Mouse (Mus musculus) erythroblast, embryonic 14.5 days (primary cell): ENCODE measurements around the gene Ascc2. TPM values are rescaled to one million over a fixed set of nuclear protein-coding genes. Genes with fewer than 3 reads are reported as not detected.
"Not testable (repeated sequence)": the region's sequence is repeated elsewhere in the genome, so short reads cannot be mapped to it uniquely, and the experiment has no call there.

ENCODE experiments used
- H3K27me3 ChIP-seq: 2 replicates; pipeline ENCODE4 v1.6.1; 2012; ENCODE audit warnings: inconsistent platforms; ENCODE audit not compliant: control insufficient read depth
- H3K36me3 ChIP-seq: 2 replicates; pipeline ENCODE4 v1.6.1; 2012; ENCODE audit warnings: mild to moderate bottlenecking, inconsistent platforms; ENCODE audit not compliant: control insufficient read depth
- H3K4me1 ChIP-seq: 2 replicates; pipeline ENCODE4 v1.6.1; 2012; ENCODE audit warnings: inconsistent platforms; ENCODE audit not compliant: control insufficient read depth
- H3K4me3 ChIP-seq: replicated peaks from 2 replicates; pipeline ENCODE3; 2012; ENCODE audit warnings: moderate library complexity, mild to moderate bottlenecking, inconsistent platforms
- H3K9me3 ChIP-seq: 2 replicates; pipeline ENCODE4 v1.6.1; 2012; ENCODE audit warnings: low read length, inconsistent platforms, mixed read lengths; ENCODE audit not compliant: control insufficient read depth
- GATA1 ChIP-seq: IDR thresholded peaks from 2 replicates; pipeline ENCODE4 v1.6.1; 2012; ENCODE audit warnings: low read length, inconsistent platforms, mixed read lengths
- TAL1 ChIP-seq: IDR thresholded peaks from 3 replicates; pipeline ENCODE4 v1.6.1; 2012; ENCODE audit warnings: low read length, inconsistent platforms, mixed read lengths
- polyA plus RNA-seq: library from polyadenylated mRNA; stranded (reverse); fragments of >175 nt; gene quantifications from 2 replicates; pipeline ENCODE4 v1.2.3, GENCODE M21; 2012

Gene Ascc2
- polyA plus RNA-seq, 1 experiment: 5.3 TPM

DNA sequence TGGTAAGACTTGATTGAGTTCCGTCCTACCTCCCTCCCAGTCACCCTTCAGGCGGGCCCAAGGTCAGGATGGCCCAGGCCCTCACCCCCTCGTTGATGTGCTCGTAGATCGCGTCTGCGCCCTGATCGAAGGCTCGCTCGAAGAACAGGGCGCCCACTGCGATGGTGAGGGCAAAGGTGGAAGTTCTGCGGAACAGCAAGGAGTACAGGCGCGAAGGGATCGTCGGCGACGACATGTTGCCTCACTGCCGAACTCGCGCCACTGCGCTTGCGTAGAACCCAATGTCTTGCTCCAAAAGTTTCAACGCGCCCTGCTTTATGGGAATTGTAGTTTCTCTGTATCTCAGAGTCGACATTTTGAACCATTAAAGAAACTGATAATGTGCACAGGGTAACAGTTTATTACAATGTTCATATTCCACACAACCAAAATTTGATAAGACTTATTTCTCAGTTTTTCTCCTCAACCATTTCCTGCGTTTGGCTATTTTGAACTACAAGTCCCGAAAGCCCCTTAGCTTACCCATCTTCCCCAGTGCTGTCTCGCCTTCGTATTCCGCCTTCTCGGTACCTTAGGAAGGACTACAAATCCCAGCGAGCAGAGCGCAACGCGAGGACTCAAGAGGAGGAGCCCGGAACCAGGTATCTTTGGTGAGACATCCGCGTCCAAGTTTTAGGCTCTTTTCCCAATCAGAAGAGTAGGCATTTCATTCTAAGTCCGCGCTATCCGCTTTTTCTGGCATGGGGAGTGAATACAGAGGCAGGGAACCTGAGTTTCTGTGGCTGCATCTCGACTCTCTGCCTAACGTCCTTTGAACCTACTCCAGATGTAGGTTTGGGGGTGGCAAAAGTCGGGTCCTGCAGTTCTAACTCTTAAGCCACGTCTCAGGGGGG is 66.8 kb downstream of the Ascc2 start, which contains the start of the genes Uqcr10 and Zmat5:
Uqcr10 (minus strand) TSS at position 271 of the 893 bp plus-strand sequence.
Zmat5 (plus strand) TSS at position 607 of the 893 bp plus-strand sequence.
- Histone ChIP-seq H3K27me3 (no peaks in the 10 kb centered on the region), H3K4me1 (peaks cover 26% of the 10 kb centered on the region), H3K4me3 (peak within 1 kb of the TSS; percentile 68), H3K36me3 (peaks cover 32% of the 10 kb centered on the region), H3K9me3 (no peaks in the 10 kb centered on the region)
- no peak for TF ChIP-seq TAL1
- no peak for TF ChIP-seq GATA1

DNA sequence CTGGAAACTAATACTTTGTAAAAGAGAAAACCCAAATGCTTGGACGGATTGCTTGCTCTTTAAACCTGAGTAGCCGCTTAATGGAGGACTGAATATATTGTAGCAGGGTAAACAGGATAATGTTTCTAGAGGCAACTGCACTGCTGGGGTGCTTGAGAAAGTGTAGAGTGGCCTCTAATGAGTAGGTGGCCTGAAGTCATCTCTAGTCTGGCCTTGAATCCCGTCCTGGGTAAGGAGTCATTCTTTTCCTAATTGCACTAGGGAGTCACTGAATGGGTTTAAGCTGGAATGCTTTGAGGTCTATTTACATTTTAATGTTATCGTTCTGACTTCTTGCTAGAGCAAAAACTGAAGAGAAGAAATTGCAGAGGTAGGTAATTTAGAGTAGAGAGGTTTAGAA is 67.6 kb downstream of the Ascc2 start:
- peaks cover 26% of the 10 kb centered on the region for H3K36me3 ChIP-seq
- TF ChIP-seq TAL1: no peak
- no peak for TF ChIP-seq GATA1
- H3K9me3 ChIP-seq: no peaks in the 10 kb centered on the region
- H3K4me1 ChIP-seq: peaks cover 26% of the 10 kb centered on the region
- H3K4me3 ChIP-seq: peak overlapping the region; percentile 68
- no peaks in the 10 kb centered on the region for H3K27me3 ChIP-seq

DNA sequence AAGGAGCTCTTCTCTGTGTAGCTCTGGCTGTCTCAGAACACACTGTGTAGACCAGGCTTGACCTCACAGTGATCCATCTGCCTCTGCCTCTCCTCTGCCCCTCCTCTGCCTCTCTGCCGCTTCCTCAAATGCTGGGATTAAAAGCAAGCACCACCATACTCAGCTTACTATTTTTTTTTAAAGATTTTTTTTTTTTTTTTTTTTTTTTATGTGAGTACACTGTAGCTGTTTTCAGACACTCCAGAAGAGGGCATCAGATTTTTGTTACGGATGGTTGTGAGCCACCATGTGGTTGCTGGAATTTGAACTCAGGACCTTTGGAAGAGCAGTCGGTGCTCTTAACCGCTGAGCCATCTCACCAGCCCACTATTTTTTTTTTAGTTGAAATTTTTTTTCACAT is 72.6 kb downstream of the Ascc2 start:
- not testable (repeated sequence) for H3K27me3 ChIP-seq, H3K36me3 ChIP-seq, H3K4me3 ChIP-seq, H3K4me1 ChIP-seq, H3K9me3 ChIP-seq

DNA sequence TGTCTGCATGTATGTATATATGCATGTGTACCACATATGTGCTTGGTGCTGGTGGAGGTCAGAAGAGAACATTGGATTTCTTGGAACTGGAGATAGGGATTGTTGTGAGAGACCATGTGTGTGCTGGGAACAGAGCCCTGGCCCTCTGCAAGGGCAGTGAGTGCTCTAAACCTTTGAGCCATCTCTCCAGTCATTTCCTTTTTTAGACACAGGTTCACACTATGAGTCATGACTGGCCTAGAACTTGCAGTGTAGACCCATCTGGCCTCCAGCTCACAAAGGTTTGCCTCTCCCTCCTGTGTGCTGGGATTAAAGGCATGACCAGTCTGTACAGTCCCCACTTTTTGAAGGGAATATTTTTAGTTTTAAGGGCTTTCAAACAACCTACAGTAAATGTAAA is 75.3 kb downstream of the Ascc2 start:
- H3K4me1 ChIP-seq: no peaks in the 10 kb centered on the region
- H3K4me3 ChIP-seq: no peak overlapping the region
- H3K27me3 ChIP-seq: no peaks in the 10 kb centered on the region
- no peaks in the 10 kb centered on the region for H3K9me3 ChIP-seq
- no peaks in the 10 kb centered on the region for H3K36me3 ChIP-seq
- TF ChIP-seq TAL1 (no peak), GATA1 (no peak)

DNA sequence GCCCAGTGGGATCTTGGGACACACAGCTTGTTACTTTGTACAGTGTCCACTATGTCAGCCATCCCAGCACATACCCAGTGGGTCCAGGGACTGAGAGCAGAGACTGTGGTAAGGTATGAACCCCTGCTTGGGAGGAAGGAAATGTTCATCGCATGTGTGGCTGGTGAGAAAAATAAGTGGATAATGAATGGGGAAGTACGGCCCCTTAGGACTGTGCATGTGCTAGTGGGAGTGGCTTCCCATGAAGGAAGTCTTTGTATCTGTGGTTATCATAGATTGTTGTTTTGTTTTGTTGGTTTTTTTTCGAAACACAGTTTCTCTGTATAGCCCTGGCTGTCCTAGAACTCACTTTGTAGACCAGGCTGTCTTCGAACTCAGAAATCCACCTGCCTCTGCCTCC is 77.2 kb downstream of the Ascc2 start:
- H3K9me3 ChIP-seq: no peaks in the 10 kb centered on the region
- H3K27me3 ChIP-seq: no peaks in the 10 kb centered on the region
- no peak for TF ChIP-seq TAL1
- no peak for TF ChIP-seq GATA1
- H3K4me3 ChIP-seq: no peak overlapping the region
- no peaks in the 10 kb centered on the region for H3K36me3 ChIP-seq
- H3K4me1 ChIP-seq: no peaks in the 10 kb centered on the region

DNA sequence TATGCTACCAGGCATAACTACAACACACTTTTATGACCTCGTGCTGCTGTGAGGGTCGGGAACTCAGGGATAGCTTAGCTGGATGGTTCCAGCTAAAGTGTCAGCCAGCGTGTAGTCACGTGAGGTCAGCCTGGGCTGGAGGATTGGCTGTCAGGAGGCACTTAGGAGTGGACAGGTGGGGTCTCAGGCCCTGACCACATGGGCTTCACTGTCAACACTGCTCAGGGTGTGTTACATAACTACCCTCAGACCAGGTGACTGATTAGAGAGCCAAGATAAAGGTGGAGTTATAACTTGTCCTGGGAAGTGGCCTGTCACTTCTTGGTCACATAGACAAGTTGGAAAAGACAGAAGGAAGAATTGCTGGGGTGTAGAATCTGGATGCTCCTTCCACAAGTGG is 78.0 kb downstream of the Ascc2 start:
- Histone ChIP-seq H3K4me1 (no peaks in the 10 kb centered on the region), H3K9me3 (no peaks in the 10 kb centered on the region), H3K36me3 (no peaks in the 10 kb centered on the region), H3K4me3 (no peak overlapping the region), H3K27me3 (no peaks in the 10 kb centered on the region)
- no peak for TF ChIP-seq TAL1
- TF ChIP-seq GATA1: no peak

DNA sequence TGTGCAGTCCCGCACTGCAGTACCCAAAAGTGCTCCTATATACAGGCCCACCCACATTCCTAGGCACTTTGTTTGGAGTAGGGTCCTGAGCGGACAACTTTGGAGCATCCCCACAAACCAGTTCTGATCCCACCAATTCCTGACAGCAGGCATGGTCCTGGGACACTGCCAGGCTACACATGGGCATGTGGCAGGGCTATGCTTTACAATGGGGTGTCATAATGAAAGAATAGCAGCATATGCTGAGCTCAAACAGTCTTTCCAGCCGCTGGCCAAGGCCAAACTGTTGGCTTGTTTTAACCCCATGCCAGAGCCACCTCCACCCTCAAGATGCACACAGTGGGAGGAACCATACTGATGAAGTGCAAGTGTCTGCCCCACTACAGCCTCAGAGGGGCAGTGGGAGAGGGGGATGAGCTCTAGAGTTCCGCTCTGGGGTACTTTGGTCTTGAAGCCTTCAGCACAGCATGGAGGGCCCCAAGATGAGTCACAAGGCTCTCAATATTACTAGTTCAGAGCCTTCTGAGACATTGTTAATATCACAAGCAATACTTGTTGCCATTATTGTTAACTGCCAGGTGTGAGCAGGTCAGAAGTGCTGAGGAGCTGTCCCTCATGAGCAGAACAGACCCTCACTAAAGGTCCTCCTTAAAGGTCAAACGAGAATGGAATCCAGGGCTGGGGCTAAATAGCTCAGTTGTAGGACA is 79.1 kb downstream of the Ascc2 start:
- H3K4me3 ChIP-seq: no peak overlapping the region
- TF ChIP-seq TAL1 (no peak), GATA1 (no peak)
- H3K9me3 ChIP-seq: no peaks in the 10 kb centered on the region
- H3K27me3 ChIP-seq: no peaks in the 10 kb centered on the region
- no peaks in the 10 kb centered on the region for H3K4me1 ChIP-seq
- H3K36me3 ChIP-seq: no peaks in the 10 kb centered on the region

DNA sequence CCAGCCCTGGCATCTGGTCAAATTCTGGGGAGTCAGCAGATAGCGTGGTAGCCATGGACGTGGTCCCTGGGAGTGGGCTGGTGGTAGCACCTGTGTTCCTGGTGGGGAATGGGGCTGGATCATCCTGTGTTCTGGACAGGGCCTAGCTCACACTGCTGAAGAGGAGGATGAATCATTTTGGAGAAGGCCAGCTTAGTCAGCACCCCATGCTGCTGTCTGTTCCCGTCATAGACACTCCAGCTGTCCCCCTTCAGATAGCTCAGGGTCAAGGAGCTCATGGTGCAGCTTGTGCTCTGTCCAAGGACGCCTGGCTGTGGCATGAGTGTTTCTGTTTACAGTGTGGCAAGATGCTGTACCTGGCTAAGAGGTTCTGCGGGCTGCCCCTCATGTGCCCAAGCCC is 81.0 kb downstream of the Ascc2 start:
- Histone ChIP-seq H3K36me3 (peaks cover 3% of the 10 kb centered on the region; the same call in 1 of the 2 replicates), H3K4me3 (no peak overlapping the region), H3K4me1 (no peaks in the 10 kb centered on the region), H3K27me3 (no peaks in the 10 kb centered on the region), H3K9me3 (no peaks in the 10 kb centered on the region)
- no peak for TF ChIP-seq GATA1
- TF ChIP-seq TAL1: no peak

DNA sequence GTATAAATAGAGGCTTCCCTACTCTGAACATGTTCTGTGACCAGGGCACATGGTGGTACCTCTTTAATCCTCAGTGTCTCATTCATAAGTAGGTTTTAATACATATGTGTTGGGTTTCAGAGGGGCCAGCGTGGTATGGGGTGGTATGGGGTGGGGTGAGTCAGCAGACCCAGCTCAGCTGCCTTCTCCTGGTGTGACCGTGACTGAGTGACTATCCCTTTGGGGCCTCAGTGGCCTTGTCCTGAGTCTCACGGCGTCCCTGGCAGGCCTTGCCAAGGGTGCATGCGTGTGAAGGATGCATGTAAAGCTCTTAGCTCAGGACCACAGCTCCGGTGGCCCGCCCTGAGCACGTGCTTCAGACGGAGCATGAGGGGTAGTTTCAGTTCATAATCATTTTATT is 82.4 kb downstream of the Ascc2 start:
- no peak overlapping the region for H3K4me3 ChIP-seq
- peaks cover 12% of the 10 kb centered on the region for H3K36me3 ChIP-seq
- H3K4me1 ChIP-seq: no peaks in the 10 kb centered on the region
- no peaks in the 10 kb centered on the region for H3K9me3 ChIP-seq
- no peaks in the 10 kb centered on the region for H3K27me3 ChIP-seq
- TF ChIP-seq GATA1 (no peak), TAL1 (no peak)
